Mouse (Mus musculus) C2C12 (cell line): ENCODE results near the gene Syngr1.

ENCODE experiments used
- CTCF ChIP-seq: IDR thresholded peaks from one replicate; pipeline ENCODE4 v1.5.1; 2011; ENCODE audit not compliant: control insufficient read depth, insufficient read depth, insufficient read length
- MAX ChIP-seq: IDR thresholded peaks from one replicate; pipeline ENCODE4 v1.6.1; 2011; ENCODE audit warnings: mild to moderate bottlenecking, control low read depth
- MYOD1 ChIP-seq: IDR thresholded peaks from one replicate; pipeline ENCODE4 v1.6.1; 2011; ENCODE audit warnings: low read depth; ENCODE audit not compliant: control insufficient read depth, insufficient read length
- USF1 ChIP-seq: IDR thresholded peaks from one replicate; pipeline ENCODE4 v1.6.1; 2011; ENCODE audit warnings: low read depth, mild to moderate bottlenecking, control low read depth, moderate library complexity

DNA sequence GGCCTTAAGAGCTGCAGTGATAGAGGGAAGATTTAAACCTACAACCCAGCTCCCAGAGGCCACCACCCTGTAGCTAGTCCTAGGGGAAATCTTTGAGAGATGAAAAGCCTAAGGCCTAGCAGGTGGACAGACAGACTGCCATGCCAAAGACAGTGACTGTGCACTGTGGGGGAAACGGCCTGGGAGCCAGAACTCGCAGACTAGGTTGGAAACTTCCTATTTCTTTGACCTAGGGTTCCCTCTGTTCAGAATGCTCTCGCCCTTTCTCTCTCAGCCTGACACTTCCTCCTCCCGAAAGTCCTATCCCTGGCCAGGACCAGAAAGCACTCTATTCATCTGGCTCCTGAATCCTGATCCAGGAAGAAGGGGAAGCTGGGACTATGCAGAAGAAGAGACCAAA lies 49.0 kb upstream of the Syngr1 start:
- no peak for TF ChIP-seq CTCF
- TF ChIP-seq USF1: no peak
- no peak for TF ChIP-seq MAX
- TF ChIP-seq MYOD1: no peak
